Mouse (Mus musculus) lung, postnatal 0 days (tissue): ENCODE results near the gene Rab31.

Experiments
- CTCF ChIP-seq: IDR thresholded peaks from 2 replicates; pipeline ENCODE4 v1.5.1; 2016; ENCODE audit warnings: antibody characterized with exemption, mild to moderate bottlenecking
- EP300 ChIP-seq: IDR thresholded peaks from 2 replicates; pipeline ENCODE4 v1.6.1; 2016; ENCODE audit warnings: antibody characterized with exemption, mild to moderate bottlenecking, control low read depth

GRCm38 (mm10) chr17:65663329-65664078 is 109.0 kb downstream of the Rab31 start:
- no peak for TF ChIP-seq CTCF
- TF ChIP-seq EP300 = peak; percentile 85
